Mouse (Mus musculus) cerebellum, postnatal 36 days (tissue): ENCODE results near the gene Arhgap11a.

ENCODE experiments used
- DNase-seq, 2 experiments: peaks; one replicate each; pipeline ENCODE4 v3.0.0; 2021 to 2022; ENCODE audit warnings: mixed read lengths in 2 of 2

Arhgap11a gene

DNA sequence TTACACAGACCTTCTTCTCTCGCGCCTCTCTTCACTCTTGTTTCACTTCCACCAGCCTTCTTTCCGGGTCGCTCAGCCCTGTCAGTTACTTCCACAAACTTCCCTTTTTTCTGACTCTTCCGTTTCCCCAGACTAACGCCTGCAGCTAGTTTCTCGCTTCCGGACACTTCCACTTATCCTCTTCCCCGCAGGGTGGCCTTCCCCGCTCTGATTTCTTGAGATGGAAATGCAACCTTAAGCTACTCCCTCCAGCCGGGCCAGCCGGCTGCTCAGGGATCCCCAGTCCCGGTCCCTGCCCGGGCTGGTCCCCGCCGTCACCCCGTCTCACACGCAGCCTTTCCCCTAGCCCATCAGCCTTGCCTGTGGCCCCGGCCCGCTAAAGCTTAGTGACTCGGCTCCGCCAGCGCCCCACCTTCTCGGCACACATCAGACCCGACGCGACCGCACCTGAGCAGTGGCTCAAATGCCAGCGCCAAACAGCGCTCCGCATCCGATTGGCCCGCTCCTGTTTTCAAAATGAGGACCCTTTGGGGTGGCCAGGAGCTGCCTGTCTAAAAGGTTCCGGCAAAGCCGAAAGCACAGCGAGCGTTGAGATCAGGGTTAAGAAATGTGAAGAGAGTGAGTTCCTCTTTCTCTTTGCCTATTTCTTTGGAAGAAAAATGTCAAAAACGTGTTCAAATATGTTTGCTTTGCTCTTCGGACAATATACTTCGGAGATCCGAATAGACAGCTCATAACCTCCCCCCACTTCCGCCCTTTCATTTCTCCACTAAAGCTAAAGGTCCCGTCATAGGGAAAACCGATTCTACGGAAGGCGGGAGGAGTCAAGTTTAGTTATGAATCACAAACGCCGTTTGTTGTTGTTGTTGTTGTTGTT, at the start of gene Arhgap11a:
TSS of gene Arhgap11a (minus strand) at position 417 of the 877 bp plus-strand sequence.
- peak; percentile 89 to 94 for DNase-seq

GRCm38 (mm10) chr2:113893385-113894122, 45.1 kb upstream of the Arhgap11a start:
- no peak for DNase-seq

GRCm38 (mm10) chr2:113887166-113887565, 38.7 kb upstream of the Arhgap11a start:
- no peak for DNase-seq

DNA sequence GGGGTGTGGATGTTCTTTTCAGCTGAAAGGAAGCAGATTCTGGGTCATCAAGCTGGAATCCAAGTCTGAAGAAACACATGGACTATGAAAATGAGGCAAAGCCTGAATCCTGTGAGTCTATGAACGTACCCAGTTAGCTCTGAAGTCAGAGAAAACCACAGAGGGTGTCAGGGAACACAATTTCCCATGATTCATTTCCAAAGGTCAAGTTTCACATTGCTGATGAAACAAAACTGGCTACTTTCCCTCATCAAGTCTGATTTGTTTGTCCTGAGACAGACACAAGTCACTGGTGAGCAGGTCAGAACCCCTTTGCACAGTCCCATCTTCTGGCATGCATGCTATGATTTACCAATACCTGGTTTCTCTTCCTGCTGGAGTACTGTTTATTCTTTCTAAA, 37.6 kb upstream of the Arhgap11a start:
- DNase-seq, result no peak

DNA sequence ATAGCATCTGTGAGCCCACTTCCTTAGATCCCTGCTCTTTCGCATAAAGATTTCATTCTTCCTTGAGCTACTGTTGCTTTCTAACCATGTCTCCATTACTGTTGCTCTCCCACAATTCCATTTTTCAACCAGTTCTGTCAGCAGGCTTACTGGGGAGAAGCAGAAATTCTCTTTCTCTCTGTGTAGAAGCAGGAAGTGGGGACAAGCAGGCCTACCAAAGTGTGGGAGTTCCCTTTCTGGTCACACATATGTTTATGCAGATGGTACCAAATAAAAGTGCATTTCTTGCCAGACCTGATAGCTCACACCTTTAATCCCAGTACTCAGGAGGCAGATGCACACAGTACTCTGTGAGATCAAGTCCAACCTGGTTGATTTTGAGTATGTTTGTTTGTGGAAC, 21.7 kb upstream of the Arhgap11a start:
- DNase-seq, result no peak

DNA sequence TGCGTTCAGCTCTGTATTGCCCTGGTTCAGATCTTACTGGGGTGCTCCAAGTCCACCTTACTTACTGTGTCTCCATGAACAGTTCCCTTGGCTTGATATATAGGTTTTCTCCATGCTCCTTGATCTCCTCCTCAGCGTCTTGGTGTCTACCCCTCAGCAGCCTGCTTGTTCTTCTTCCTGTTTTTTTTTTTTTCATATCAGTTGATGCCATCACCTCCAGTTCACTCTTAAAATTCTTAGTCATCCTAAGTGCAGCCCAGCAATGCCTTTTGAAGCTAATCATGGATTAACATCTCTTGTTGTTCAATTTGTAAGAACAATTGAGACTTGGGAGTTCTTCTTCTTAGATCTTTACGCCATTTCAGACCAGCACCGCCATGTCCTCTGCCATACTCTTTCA, 19.9 kb upstream of the Arhgap11a start:
- no peak for DNase-seq

GRCm38 (mm10) chr2:113866155-113866554, 17.7 kb upstream of the Arhgap11a start:
- no peak for DNase-seq

- no peak for DNase-seq
These were observed 680 bp upstream of the Arhgap11a start for GRCm38 (mm10) chr2:113849141-113849540.

GRCm38 (mm10) chr2:113847678-113848244, 700 bp downstream of the Arhgap11a start:
- no peak for DNase-seq

GRCm38 (mm10) chr2:113845081-113845480, 3.4 kb downstream of the Arhgap11a start:
- DNase-seq, result no peak

DNA sequence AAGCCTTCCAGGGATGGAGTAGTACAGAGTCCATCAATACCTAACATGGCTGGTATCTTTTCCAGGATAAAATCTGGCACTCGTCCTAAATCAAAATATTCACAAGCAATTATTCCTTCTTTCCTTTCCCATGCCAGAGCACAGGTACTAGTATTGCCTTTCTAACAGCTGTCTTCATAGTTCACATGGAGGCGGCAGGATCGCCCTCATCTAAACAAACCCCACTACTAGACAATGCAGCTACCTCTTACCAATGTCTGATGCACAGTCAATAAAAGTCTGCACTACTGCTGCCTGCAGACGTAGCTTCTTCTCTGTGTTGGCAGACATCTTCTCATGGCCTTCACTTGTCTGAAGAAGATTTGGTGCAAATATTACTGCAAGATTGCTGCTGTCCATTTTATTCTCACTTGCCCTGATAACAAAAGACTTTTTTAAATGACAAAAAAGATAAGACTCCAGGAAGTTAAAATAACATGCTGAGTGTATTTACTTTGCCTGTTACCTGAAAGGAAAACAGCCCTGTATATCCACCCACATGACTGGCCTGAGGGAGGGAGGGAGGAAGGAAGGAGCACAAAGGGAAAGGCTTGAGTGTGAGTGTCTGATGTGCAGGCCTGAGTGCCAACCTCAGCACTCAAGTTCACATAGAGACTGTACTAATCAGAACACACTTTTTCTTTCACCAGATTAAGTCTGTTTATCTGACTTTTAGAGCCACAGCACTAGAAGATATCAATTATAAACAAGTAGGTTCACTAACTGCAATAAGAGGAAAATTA, 6.6 kb downstream of the Arhgap11a start:
- no peak for DNase-seq

DNA sequence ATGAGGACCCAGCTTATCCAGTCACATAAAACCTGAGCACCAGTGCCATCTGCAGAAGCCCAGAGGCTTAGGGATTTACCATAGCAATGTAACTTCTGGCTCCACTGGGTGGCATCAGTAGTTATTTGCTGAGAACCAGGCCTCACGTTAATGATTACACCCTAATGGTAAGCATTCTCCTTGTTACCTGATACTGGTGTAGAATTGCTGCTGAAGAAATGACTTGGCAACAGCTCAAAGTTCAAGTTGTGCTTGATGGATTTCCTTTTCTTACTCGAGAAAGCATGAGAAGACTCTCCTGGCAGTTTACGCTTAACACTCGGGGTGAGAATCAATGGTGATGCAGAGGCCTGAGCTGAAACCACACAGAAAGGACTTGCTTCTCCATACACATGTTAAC, 9.0 kb downstream of the Arhgap11a start:
- no peak for DNase-seq

GRCm38 (mm10) chr2:113835219-113835618, 13.2 kb downstream of the Arhgap11a start:
- no peak for DNase-seq

- DNase-seq, result peak; percentile 90 to 95
These were observed 19.2 kb downstream of the Arhgap11a start, which contains the start of gene Scg5 for GRCm38 (mm10) chr2:113828943-113829882. TSS of gene Scg5 (minus strand) at chr2:113829121.

- DNase-seq, result no peak
These were observed 20.1 kb downstream of the Arhgap11a start for GRCm38 (mm10) chr2:113828086-113828942.

DNA sequence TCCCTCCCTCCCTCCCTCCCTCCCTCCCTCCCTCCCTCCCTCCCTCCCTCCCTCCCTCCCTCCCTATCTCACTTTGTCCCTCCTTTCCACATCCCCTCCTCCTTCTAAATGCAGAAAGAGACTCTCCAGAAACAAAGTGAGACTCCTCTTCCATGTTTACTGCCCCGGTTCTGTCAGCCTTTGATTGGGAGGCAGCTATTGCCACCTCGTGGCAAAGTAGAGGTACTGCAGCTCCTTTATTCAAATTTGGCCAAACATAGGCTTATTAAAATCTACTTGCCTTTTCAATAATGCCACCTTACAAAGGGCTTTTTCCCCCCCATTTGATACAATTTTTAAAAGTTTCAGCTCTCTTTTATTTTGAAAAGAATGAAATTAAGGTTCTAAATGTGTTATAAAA, 24.6 kb downstream of the Arhgap11a start:
- DNase-seq, result peak in 1 of 2 experiments; percentile 50

DNA sequence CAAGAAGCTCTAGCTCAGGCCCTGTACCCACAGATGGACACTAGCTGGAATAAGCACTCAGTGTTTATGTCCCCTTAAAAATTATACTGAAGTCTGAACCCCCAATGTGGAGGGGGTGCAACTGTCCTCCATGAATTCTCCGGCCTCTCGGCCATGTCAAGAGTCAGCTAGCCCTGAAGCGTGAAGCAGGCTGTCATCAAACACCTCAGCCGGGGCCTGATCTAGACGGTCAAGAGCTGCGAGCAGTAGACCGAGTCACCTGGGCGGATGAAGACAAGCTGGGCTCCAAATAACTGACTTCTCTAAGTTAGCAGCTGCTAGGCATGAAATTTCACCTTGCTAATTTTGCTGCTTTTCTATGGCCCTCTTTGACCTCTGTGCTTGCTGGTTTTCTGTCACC, 26.1 kb downstream of the Arhgap11a start:
- DNase-seq, result no peak

- DNase-seq, result no peak
These were observed 27.2 kb downstream of the Arhgap11a start for GRCm38 (mm10) chr2:113821176-113821734.

DNA sequence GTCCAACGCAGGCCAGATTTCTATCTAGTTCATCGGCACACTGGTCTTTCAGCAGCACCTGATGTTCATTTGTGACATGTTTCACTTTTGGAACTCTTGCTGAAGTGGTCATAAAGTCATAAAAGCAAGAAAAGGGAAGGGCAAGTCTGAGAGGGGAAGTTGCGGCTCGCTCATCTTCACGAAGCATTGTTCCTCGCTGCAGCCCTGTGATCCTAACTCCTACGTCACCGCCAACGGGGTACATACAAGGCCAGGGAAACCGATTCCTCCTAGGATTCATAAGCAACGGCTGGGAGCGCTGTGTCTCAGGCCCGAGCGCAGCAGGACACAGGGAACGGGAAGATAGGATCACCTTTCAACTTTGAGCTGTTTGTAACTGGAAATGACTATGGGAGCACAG, 28.3 kb downstream of the Arhgap11a start:
- DNase-seq, result no peak
